Mouse (Mus musculus) forebrain, postnatal 0 days (tissue): Measurements from ENCODE around the gene Anp32e. TPM values are rescaled to one million over a fixed set of nuclear protein-coding genes. Genes with fewer than 3 reads are reported as not detected.
A peak's percentile ranks its signal among the peaks of the same experiment; 100 is the strongest.

Experiments used
- ATAC-seq: fragments of 200-750 bp; cut with Nextera tagmentation; 2 replicates; pipeline ENCODE4 v1.8.0; 2017; ENCODE audit warnings: mild to moderate bottlenecking, moderate library complexity
- DNase-seq: peaks from one replicate; pipeline ENCODE4 v3.0.0-alpha.2; 2015
- H3K27ac ChIP-seq: fragments of 300-500 bp; sonication (generic); 2 replicates; pipeline ENCODE4 v1.5.1; 2014; ENCODE audit warnings: low read depth, mild to moderate bottlenecking, antibody characterized with exemption, low read length, moderate library complexity, mixed read lengths
- H3K27me3 ChIP-seq: fragments of 300-500 bp; sonication (generic); 2 replicates; pipeline ENCODE4 v1.6.1; 2014; ENCODE audit warnings: mild to moderate bottlenecking, low read length, mixed read lengths; ENCODE audit not compliant: insufficient read depth
- H3K36me3 ChIP-seq: fragments of 300-500 bp; sonication (generic); 2 replicates; pipeline ENCODE4 v1.6.1; 2014; ENCODE audit warnings: mild to moderate bottlenecking, moderate library complexity; ENCODE audit not compliant: insufficient read depth
- H3K4me1 ChIP-seq: fragments of 300-500 bp; sonication (generic); 2 replicates; pipeline ENCODE4 v1.6.1; 2014; ENCODE audit warnings: antibody characterized with exemption; ENCODE audit not compliant: insufficient read depth
- H3K4me2 ChIP-seq: fragments of 300-500 bp; sonication (generic); 2 replicates; pipeline ENCODE4 v1.6.1; 2014; ENCODE audit warnings: low read depth, mild to moderate bottlenecking, moderate library complexity
- H3K4me3 ChIP-seq: fragments of 300-500 bp; sonication (generic); 2 replicates; pipeline ENCODE4 v1.5.1; 2014; ENCODE audit warnings: low read depth, low read length, mixed read lengths
- H3K9ac ChIP-seq: fragments of 300-500 bp; sonication (generic); 2 replicates; pipeline ENCODE4 v1.6.1; 2014; ENCODE audit warnings: mild to moderate bottlenecking
- H3K9me3 ChIP-seq: fragments of 300-500 bp; sonication (generic); 2 replicates; pipeline ENCODE4 v1.6.1; 2016; ENCODE audit warnings: low read length
- CTCF ChIP-seq: sonication (generic); IDR thresholded peaks from 2 replicates; pipeline ENCODE4 v1.5.1; 2016; ENCODE audit warnings: antibody characterized with exemption, control low read depth, low read depth
- WGBS: fragments of 180-500 bp; shearing (Covaris S2); extraction: QIAGEN DNeasy Blood & Tissue Kit; methylation state at CpG from one replicate; pipeline ENCODE4 v1.1.7; 2014; 5-methylcytosine and 5-hydroxymethylcytosine counted together
- polyA plus RNA-seq: library from polyadenylated mRNA; unstranded; fragments of >200 nt; fragmentation: Nextera tagmentation; extraction: Ambion mirVana; gene quantifications from 2 replicates; pipeline ENCODE4 v1.2.1, GENCODE M21; 2015
- total RNA-seq: library from RNA; depleted of rRNA; stranded (reverse); fragments of >200 nt; gene quantifications from 2 replicates; pipeline ENCODE4 v1.2.3, GENCODE M21; 2014

Gene Anp32e
- total and polyA plus RNA-seq, 2 experiments from 2014 or later, result 34.4 to 109 TPM

DNA sequence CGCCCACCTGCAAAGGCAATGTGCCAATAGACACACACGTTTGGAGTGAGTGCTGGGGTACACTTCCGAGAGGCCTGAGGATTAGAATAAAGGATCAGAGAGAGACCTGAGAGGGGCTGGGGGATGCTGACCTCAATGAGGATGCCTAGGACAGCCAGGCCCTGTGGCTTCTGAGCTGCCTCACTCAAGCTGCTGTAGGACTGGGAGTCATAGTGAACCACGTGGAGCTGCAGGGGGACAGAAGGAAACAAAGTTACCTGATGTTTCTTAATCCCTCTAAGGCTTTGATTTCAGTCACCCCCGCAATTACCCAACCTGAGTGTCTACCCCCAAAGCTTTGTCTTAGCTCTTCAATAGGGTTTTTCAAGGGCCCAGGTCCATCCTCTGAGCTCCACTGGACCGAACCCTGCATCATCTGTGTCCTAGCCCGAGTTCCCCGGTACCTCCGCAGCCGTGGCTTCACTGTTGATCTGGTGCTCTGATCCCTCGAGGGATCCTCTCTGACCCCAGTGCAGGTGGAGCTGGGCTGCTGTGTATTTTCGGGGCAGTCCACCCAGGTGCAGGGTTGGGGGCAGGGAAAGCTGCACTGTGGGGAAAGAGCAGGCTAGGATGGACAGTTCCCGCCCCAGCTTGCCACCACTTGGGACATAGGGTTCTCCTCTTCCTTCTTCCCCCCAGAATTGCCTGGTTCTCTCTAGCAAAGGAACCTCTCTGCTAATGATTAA, 29.1 kb upstream of the Anp32e start:
- DNase-seq (no peak), ATAC-seq (no peak)
- no peak for TF ChIP-seq CTCF
- Histone ChIP-seq H3K4me3 (no peak overlapping the region), H3K27ac (no peak overlapping the region), H3K4me2 (no peak overlapping the region), H3K9me3 (no peaks in the 10 kb centered on the region), H3K27me3 (0 out of 2 replicates have a peak, but pooled peaks cover 4% of the 10 kb centered on the region), H3K4me1 (peaks cover 7% of the 10 kb centered on the region; the same call in 1 of the 2 replicates), H3K9ac (no peak overlapping the region), H3K36me3 (0 out of 2 replicates have a peak, but pooled peaks cover 3% of the 10 kb centered on the region)
- WGBS, result 76% methylated on average over 13 of the region's 13 CpGs

DNA sequence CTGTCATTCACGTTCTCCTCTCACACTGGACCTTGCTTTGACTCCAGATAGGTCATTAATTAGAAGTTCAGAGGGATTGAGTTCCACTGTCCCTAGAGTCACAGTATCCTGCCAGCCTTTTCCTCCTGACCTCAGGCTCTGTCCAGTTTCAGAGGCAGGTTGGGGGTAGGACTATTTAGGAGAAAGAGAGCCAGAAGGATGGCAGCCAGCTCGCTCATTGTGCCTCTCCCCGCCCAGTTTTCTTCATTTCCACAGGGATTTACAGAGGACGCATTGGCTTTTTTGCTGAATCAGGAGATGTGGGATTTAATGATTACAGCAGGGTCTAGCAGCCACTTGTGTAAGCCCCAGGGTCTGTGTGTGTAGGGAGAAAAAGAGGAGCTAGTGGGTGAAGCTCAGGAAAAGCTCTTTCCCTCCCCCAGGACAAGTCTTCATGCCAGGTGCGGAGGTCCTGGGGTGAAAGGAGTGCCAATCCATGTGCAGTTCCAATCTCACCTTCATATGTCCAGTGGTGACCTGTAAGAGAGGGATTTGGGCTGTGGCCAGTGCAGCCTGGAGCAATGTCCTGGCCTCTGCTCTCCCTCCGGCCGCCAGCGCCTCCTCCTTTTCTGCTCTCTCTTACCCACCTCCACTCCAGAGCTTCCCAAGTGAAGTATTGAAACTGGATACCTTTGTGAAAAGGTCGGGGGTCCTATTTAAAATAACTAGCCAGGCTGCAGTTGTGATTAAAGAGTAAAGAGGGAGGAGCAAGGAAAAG, 27.3 kb upstream of the Anp32e start:
- DNase-seq, result no peak
- ATAC-seq, result no peak

DNA sequence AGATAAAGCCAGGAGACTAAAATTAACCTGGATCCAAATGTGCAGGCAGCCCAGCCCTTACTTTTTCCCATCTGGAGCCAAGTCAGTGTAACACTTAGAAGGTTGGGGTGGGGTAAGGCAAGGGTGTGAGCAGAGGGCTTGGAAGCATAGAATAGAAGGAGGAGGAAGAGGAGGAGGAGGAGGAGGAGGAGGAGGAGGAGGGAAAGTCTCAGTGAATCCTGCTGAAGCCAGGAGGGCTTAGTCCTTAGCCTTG, 26.7 kb upstream of the Anp32e start:
- no peak overlapping the region for H3K4me3 ChIP-seq
- TF ChIP-seq CTCF, result no peak
- no peaks in the 10 kb centered on the region for H3K9me3 ChIP-seq
- no peak for ATAC-seq
- H3K4me1 ChIP-seq, result peaks cover 25% of the 10 kb centered on the region
- no peak overlapping the region for H3K9ac ChIP-seq
- H3K4me2 ChIP-seq, result no peak overlapping the region
- 0 out of 2 replicates have a peak, but pooled peaks cover 3% of the 10 kb centered on the region for H3K36me3 ChIP-seq
- H3K27ac ChIP-seq, result no peak overlapping the region
- peaks cover 10% of the 10 kb centered on the region; the same call in 1 of the 2 replicates for H3K27me3 ChIP-seq
- no peak for DNase-seq

More for the DNA sequence above, 27.3 kb upstream of the Anp32e start:
- Histone ChIP-seq H3K4me1 (peaks cover 22% of the 10 kb centered on the region), H3K9ac (no peak overlapping the region), H3K27ac (no peak overlapping the region), H3K27me3 (peaks cover 9% of the 10 kb centered on the region; the same call in 1 of the 2 replicates), H3K9me3 (no peaks in the 10 kb centered on the region), H3K4me2 (no peak overlapping the region), H3K4me3 (no peak overlapping the region), H3K36me3 (0 out of 2 replicates have a peak, but pooled peaks cover 3% of the 10 kb centered on the region)
- 69% methylated on average over 9 of the region's 9 CpGs for WGBS
- no peak for TF ChIP-seq CTCF

DNA sequence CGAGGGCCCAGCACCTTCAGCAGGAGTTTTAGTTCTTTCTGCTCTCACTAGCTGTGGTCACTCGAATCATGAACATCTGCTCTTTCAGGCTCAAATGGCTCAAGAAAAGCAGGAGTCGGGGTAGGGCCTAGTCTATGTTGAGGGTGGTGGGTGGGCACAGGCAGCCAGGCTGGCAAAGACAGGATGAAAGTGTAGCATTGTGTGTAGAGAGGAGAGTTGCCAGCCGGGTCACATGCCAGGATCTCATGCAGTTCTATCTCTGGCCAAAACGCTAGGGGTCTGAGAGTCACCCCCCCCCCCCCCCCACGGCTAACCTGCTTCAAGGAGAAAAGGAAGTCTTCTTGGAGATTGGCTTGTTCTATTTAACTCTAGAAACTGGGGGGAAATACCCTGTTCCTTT, 26.4 kb upstream of the Anp32e start:
- Histone ChIP-seq H3K4me1 (peaks cover 25% of the 10 kb centered on the region), H3K27ac (no peak overlapping the region), H3K9ac (no peak overlapping the region), H3K4me3 (no peak overlapping the region), H3K27me3 (peaks cover 10% of the 10 kb centered on the region; the same call in 1 of the 2 replicates), H3K4me2 (no peak overlapping the region), H3K9me3 (no peaks in the 10 kb centered on the region), H3K36me3 (no peaks in the 10 kb centered on the region)
- TF ChIP-seq CTCF, result no peak
- no peak for ATAC-seq
- no peak for DNase-seq
- WGBS, result 26% methylated on average over 6 of the region's 6 CpGs

DNA sequence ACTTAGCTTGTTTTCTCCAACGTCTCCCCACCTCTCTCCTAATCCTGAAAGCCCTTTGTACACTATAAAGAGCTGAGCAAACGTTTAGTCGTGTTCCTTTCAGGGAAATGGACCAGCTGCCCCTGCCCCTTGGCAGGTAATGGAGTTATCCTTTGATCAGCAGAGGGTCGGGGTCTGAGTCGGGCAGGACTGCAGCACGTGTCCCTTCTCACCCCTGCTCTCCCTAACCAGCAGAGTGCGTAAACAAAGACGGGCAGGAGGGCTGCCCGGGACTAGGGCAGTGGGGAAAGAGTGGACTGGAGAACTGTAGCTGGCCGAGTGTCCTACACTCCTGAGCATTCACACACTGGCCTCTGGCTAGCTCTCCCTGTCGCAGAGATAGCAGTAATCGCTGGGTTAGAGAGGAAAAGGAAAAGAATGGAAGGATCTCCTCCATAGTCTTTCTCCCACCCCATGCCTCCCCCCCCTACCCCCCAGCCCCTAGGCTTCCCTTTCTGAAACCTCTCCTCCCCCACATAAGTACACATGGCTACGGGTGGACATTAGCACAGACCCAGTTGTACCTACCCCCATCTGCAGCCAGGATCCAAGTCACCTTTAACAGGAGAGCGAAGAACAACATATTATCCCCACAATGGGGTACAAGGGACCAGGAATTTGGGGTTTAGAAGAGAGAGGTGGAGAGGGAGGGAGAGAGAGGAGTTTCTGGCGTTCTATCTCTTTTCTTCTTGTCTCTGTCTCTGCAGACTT, 25.1 kb upstream of the Anp32e start:
- no peak for ATAC-seq
- H3K27ac ChIP-seq, result no peak overlapping the region
- H3K36me3 ChIP-seq, result no peaks in the 10 kb centered on the region
- H3K9me3 ChIP-seq, result no peaks in the 10 kb centered on the region
- peak overlapping the region; percentile 50; the same call in 1 of the 2 replicates for H3K4me2 ChIP-seq
- 0 out of 2 replicates have a peak overlapping the region, but pooled peaks have one; percentile 10 for H3K9ac ChIP-seq
- H3K4me3 ChIP-seq, result peak overlapping the region; percentile 3; the same call in 1 of the 2 replicates
- H3K4me1 ChIP-seq, result peaks cover 25% of the 10 kb centered on the region
- DNase-seq, result no peak
- H3K27me3 ChIP-seq, result peaks cover 10% of the 10 kb centered on the region; the same call in 1 of the 2 replicates
- TF ChIP-seq CTCF, result no peak
- WGBS, result 3% methylated on average over 15 of the region's 15 CpGs

DNA sequence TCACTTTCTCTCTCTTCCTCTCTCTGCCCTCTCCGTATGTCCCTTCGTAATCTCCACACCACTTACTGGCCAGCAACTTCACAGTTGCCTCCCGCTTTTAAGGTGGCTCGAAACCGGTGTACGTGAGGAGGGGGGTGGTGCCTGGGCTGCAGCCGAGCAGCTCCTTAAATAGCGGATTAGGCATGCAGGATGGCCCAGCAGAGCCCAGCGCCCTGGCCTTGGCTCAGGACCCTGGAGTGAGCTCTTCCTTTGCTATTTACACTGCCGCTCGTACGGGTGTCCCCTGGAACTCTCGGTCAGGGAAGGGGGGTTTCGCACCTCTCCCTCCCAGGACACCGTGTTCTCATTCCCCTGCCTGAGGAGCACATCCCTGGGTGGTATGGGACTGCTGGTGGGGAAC, 24.5 kb upstream of the Anp32e start, which contains the start of gene Car14:
Gene Car14 (minus strand): TSS at position 124 of the 400 bp plus-strand sequence.
- DNase-seq (no peak), ATAC-seq (no peak)
- H3K27ac ChIP-seq, result no peak within 1 kb of the TSS
- WGBS, result 1% methylated on average over 15 of the region's 15 CpGs
- peak within 1 kb of the TSS; percentile 24 for H3K4me3 ChIP-seq
- H3K36me3 ChIP-seq, result no peaks in the 10 kb centered on the region
- peaks cover 25% of the 10 kb centered on the region for H3K4me1 ChIP-seq
- no peaks in the 10 kb centered on the region for H3K9me3 ChIP-seq
- no peak for TF ChIP-seq CTCF
- H3K9ac ChIP-seq, result 0 out of 2 replicates have a peak within 1 kb of the TSS, but pooled peaks have one; percentile 10
- H3K4me2 ChIP-seq, result peak within 1 kb of the TSS; percentile 50
- H3K27me3 ChIP-seq, result peaks cover 10% of the 10 kb centered on the region; the same call in 1 of the 2 replicates
